Mouse (Mus musculus): ENCODE data around the gene Pard3b. TPM values are rescaled to one million over a fixed set of nuclear protein-coding genes. Genes with fewer than 3 reads are reported as not detected.

Gene Pard3b
- total RNA-seq, 2 experiments from 2014 or later = 11.4 to 15.0 TPM

DNA sequence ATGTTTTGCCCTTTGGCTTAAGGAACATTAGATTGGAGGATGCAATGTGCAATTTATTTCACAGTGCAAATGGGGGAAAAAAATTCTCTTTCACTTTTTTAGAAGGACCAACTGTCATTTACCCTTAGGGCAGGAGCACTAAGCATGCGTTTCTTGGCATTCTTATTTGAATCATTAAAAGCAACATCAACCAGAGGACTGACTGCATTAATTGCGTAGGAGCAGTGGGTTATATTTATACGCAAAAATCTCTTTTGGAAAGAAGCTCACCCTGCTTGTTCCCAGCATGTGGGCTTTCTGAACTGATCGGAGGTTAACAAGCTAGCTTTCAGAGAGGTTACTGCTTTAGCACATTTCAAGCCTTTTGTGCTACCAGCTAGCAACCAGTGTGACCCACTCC lies 705.7 kb downstream of the Pard3b start:
- no peak for DNase-seq
- intact Hi-C loops (cut with DNase I) = no loop called here

DNA sequence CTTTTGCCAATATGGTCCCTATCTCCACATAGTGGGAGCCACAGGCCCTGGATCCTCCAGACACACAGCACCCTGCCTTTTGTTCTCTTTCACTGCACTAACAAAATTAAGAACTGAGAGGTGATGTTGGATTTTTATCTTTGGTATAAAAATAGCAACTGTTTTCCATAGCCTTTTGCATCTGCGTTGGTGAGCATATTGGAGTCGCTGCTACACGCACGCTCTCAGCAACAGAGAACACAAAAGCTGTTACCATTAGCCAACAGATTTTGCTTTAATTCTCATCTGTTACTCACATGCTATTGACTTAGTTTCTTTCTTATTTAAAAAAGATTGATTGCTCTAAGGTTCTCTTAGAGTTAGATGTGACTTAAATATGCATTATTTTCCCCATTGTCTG lies 709.7 kb downstream of the Pard3b start:
- DNase-seq = no peak
- intact Hi-C loops (cut with DNase I) = no loop called here

DNA sequence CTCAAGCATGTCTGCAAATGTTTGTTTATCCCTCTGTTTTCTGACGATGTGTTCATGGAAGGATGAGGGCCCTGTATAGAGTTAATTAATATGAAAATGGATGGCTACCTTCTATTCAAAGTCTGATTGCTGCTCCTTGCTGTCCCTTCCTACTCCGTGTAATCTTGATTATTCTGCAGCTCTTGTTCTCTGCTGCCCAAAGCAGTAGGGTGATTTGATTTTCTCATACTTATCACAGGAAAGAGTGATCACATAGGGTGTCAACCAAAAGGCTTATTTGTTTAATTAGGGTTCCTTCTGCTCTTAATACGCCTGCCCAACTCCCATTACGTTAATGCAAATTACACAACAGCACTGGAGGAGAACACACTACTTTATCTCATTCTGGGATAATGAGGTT lies 716.9 kb downstream of the Pard3b start:
- no peak for DNase-seq

DNA sequence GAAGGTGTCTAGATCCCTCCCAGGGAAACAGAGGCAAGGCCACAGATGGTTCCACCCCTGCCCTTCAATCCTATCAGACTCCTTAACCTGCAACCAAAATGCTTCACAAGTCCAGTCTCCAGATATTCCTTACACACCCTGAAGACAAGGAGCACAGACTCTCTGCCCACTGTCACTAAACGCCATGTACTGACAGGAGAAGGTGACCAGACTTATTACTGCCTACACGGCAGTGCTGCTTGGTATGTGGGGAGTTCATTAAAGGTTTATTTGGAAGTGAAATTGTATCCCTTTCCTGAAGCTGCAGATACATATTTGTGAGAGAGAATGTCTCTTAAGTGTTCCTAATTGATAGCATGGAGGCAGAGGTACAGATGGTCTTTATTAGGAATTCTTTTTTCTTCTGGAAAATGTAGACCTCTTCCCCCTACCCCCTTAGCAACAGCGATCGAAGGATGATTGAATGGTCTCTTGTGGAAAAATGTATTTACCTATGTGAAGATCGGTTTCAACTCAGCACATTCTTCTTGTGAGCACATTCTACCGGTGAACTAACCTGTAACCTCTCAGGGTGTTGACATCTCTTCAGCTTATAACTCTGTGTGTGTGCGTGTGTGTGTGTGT lies 735.9 kb downstream of the Pard3b start:
- intact Hi-C loops (cut with DNase I) = no loop called here
- DNase-seq = no peak

More for the DNA sequence above, 716.9 kb downstream of the Pard3b start:
- intact Hi-C loops (cut with DNase I) = no loop called here

DNA sequence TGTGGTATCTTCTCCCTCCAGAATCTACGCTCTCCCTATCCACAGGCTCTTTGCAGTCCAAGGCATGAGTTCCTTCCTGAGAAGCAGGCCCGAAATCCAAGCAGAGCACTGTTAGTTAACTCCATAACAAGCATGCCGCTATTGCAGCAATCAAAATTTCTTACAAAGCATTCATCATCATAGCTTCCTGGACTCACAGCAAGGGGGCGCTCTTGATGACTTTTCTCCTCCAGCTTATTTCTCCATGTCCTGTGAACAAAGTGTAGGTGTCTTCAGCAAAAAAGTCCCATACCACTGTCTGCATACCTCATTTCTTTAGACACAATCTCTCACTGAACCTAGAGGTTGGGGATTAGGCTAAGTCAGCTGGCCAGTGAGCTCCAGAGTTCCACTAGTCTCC lies 739.7 kb downstream of the Pard3b start:
- DNase-seq = no peak
- intact Hi-C loops (cut with DNase I) = no loop called here

DNA sequence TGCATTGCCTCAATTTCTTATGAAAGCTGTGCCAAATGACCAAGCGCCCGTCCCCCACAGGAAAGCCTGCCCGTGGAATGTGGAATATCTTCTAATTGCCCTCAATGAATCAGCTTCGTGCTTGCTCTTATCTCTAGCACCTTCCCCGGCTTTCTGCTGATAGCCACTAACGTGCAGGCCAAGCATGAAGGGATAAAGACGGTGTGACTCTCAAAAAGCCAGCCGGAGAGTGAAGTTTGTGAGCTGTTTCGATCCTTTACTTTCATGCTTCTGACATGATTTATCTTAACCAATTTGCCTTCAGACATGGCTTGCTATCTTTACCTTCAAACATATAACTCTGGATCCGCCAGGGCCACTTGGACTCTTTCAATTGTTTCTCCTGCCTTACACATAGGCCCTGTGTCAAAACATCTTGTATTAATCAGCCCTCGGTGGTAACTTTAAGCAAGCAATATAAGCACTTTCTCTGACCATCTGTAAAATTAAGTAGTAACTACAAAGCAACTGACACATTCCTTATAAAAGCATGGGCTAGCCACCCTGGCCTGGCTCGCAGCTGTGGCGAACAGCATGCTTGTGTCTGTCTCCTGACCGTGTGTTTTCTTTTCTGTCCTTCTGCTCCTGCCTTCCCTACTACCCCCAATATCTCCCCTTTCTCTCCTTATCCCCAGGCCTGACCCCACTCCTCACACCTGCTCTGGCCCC lies 744.3 kb downstream of the Pard3b start:
- intact Hi-C loops (cut with DNase I) = no loop called here
- peak; percentile 4 to 10 for DNase-seq

DNA sequence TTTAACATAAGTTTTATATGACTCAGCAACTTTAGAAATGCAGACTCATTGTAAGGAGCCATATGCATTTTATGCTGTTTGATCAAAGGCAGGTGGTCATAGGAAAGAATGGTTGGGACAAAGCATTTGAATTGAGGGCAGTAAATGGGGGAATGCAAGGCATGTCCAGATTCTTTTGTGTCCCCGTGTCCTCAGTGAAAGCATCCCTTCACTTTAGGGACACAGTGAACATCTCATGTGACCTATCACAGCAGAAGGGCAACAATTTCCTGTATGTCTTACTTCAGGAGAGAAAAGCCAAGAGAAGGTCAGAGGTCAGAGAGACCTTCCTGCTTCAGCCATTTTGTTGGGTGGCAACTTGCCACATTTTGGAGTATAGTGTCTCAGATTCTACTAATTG lies 745.6 kb downstream of the Pard3b start:
- DNase-seq = no peak
- intact Hi-C loops (cut with DNase I) = no loop called here

DNA sequence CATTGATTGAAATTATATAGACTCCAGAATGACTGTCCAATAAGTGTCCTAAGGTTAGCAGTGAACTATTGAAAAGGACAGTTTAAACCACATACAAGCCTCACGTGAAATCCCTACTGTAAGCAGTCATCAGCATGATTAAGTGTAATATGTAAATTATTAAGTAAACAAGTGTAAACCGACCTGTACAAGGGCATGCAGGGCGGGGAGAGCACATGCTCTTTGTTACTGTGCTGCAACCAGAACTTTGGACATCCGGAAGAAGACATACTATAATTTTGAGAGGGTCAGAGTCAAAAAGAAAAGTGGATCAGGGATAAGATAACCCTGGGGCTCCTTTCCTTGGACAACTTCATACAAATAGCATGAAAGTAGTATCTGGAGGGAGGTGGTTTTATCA lies 749.4 kb downstream of the Pard3b start:
- no peak for DNase-seq
- intact Hi-C loops (cut with DNase I) = no loop called here

DNA sequence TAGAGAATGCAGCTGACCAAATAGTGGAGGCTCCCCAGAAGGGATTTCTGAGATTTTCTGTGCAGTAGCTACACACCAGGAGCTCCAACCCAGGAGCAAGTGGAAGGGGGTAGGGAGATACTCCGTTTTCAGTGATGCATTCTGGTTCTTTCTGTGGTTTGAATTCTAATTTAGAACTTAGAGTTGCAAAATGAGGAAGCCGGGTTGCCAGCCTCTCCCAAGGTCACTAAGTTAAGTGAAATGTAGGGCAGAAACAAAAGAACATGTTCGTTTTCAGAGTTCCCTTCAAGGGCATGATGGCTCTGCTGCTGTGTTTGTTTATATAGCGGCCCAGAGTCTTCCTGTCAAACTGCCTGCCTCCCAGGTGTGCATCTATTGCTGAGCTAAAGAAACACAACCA lies 754.2 kb downstream of the Pard3b start:
- DNase-seq = no peak
- intact Hi-C loops (cut with DNase I) = no loop called here

DNA sequence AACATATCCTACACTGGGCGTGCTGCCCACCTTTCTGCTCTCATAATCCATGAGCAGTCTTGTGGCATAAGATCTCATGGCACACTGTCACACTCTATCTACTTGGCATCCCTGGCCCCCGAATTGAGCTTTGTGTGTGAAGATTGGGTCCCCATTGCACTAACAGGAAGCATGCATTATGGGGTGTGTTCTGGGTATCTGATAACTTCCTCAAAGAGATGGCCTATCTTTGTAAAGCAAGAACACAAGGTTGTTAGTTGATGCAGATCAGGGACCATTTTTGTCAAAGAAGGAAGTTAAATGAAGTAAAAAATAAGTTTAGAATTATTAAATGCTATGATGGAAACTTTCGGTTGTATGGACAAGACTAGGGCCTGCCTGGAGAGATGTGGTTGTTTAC lies 755.9 kb downstream of the Pard3b start:
- no peak for DNase-seq
- intact Hi-C loops (cut with DNase I) = no loop called here

DNA sequence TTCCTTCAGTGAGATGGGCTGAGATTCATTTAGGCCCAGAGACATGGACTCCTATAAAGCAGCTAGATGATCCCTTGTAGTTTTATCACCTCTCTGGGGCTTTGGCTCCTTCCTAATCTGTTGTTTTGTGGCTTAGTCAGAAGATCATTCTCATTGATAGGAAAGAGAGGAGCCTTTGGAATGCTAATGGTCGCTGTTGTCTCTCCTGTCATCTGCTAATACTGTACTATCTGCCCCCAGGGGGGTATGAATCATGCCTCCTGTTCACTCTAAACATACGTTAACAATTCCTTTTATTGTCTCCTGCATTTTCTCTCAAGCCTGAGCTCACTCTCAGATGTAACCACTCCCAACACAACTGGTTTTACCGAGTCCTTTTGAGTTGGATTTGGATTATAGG lies 759.6 kb downstream of the Pard3b start:
- intact Hi-C loops (cut with DNase I) = no loop called here

DNA sequence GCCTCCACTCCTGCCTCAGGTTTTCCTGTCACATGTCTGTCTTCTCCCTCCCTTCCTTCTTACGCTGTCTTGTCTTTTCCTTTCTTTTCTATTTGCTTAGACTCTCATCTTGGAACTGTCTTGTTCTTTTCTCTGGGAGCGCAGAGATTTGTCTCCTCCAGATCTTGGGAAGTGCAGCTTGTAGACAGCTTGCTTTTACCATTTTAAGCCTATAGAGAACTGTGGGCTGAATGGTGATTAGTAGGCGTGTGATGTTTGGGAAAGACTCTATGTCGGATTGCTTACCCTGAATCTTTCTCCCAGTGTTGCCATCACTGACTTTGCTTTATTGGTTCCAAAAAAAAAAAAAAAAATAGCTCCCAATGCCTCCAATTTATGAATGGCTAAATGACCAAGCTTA lies 760.1 kb downstream of the Pard3b start:
- no peak for DNase-seq
- intact Hi-C loops (cut with DNase I) = no loop called here

More for the DNA sequence above, 759.6 kb downstream of the Pard3b start:
- DNase-seq = no peak

DNA sequence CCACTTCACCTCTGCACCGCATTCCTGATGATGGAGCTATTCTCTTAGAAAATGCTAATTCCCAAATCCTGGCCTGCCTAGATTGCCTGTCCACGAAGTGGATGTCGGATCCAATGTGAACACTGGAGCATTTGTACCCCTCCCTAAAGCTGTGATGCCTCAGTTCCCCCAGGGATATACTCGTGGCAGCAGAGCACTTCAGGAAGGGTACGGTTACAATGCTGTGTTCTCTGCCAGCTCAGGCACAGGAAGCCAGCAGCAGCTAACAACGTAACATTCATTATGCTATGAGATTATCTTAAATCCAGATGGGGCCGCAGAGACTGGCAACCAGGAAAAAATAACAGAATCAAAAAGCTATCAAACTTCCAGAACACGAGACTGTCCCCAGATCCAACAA lies 766.4 kb downstream of the Pard3b start:
- intact Hi-C loops (cut with DNase I) = loop anchor here (5.0 kb wide), 1 partner anchor 292 kb away; no protein-coding TSS in a partner anchor
- peak in 1 of 2 experiments; percentile 19 for DNase-seq

DNA sequence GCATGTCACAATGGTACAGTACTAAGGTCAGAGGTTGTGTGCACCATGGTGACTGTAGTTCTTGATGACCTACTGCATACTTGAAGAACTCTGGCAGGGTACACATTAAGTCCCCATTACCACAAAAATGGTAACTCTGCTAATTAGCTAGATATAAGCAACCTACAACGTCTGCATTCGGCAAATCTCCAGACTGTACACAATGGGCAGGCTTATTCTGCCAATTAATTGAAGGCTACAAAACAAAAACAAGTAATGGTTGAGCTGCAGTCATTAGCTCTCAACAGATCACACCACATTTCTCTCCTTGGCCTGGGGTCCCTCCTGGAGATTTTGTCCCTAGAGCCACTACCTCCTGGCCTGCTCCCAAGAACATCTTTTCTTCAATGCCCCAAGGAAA lies 772.7 kb downstream of the Pard3b start:
- intact Hi-C loops (cut with DNase I) = no loop called here
- no peak for DNase-seq

DNA sequence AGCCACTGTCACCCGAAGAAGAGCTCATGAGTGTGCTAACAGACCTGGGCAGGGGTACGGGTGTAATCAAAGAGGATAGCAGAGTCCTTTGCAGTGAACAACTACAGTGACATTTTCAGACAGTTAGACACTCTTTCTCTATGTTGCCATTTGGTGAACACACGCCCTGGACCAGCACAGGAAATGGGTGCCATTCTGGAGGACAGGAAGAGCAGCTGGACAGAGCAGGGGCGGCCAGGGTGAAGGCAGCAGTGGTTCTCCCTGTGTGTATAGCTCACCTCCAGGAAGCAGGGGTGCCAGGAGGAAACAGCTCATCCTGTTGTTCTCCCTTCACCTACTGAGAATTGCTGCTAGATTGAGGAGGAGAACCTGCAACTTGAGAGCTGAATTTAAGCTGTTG lies 773.4 kb downstream of the Pard3b start:
- intact Hi-C loops (cut with DNase I) = no loop called here
- no peak for DNase-seq

DNA sequence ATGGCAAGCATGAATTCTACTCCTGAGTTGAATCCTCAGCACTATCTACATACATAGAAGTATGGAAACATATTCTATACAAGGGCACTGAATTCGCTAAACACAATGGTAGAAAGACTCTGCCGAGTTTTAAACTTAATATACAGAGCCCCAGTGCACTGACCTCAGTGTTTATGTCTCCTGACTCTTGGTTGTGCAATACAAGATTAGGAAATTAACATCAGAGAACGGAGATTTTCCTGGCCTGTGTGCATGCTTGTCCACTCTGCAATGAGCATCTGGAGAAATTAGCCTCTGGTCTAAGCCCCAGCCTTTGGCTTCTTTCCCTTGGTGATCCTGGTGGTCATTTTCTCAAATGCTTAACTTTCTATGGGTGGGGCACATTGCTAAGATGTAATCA lies 774.4 kb downstream of the Pard3b start:
- intact Hi-C loops (cut with DNase I) = no loop called here

DNA sequence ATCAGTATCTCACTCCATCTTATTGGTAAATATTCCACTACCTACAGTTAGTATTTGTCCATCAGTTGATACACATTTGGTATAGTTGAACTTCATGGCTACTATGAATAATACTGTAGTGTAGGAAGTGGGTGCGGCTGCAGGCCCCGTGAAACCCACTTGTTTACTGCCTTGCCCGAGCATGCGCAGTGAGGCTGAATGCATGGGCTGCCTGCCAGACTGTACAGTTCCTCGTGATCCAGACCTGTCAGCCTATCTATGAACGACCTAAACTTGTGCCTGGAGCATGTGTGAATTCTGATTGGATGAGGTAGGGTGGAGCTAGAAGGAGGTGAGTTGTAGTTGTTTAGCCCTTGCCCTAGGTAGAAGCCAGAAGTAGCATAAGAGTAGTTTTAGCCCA lies 775.9 kb downstream of the Pard3b start:
- DNase-seq = no peak

More for the DNA sequence above, 774.4 kb downstream of the Pard3b start:
- DNase-seq = no peak

DNA sequence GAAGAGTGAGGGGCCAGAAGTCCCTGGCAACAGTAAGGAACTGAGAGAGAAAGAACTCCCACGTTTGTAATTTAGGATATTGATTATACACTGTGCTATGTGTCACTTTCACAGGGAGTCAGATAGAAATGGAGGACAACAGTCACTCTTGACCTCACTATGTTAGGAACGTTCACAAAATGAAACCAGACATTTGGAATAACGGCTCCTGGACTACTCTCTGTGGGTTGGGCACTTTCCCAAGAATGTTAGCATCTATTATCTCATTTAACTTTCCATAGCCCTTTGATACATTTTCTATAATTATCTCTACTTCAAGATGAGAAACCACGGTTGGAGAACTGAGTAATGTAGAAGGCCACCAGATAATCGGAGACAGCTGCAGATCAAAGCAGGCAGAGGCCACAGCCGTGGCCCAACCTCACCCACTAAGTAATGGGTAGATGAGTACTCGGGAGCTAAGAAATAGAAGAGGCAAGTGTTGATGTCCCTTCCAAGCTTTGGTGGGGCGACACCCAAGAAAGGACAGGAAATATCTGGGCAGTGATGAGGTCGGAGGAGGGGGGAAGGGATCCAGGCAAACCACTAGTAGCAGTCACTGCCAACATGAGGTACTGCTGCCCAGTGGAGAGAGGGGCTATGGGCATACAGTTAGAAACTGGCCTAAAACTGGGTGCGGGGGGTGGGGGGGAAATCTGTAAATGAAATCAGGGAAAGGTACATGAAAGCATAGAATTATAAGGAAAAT lies 778.2 kb downstream of the Pard3b start:
- no peak for DNase-seq
- intact Hi-C loops (cut with DNase I) = no loop called here

More for the DNA sequence above, 775.9 kb downstream of the Pard3b start:
- intact Hi-C loops (cut with DNase I) = no loop called here

DNA sequence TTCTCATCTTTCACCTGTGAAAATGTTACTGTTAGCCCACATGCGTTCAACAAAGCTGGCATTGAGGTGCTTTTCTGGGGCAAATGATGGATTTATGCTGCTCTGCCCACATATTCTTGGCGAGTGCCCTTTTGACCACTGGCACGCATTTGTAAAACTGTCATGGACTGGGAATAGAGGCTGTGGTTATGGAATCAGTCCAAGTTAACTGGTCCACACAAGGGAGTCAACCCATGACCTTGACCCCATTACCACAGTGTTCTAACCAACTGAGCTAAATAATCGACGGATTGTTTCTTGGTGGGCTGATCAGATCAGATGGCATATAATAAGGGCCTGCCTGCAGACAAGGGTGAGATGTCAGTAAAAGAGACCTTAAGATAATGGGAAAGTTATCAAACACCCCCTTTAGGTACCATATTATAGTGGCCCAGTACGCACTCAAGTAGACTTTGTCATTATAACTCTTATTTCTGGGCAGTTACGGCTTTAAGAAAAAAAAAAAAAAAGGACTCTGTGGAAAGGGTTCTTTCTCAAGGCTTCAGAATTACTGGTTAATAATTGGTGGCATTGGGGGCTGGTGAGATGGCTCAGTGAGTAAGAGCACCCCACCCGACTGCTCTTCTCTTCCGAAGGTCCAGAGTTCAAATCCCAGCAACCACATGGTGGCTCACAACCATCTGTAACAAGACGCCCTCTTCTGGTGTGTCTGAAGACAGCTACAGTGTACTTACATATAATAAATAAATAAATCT lies 784.4 kb downstream of the Pard3b start:
- DNase-seq = no peak
- intact Hi-C loops (cut with DNase I) = no loop called here

DNA sequence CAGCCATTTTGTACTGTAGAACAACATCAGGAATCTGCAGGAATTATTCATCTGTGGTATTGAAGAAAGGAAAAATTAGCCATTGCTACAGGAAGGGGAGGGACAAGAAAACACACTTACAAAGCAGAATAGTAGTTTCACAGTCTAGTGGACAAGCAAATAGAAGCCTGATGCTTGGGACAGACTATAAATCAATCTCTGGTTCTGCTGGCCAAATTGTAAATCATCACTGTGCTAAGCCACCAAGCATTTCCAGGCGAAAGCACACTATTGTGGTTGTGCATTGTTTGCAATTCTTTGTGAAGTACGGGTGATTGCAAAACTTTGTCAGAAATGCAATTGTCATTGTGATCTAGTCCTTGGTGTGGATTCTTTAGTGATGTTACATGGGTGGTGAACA lies 786.7 kb downstream of the Pard3b start:
- intact Hi-C loops (cut with DNase I) = no loop called here
- no peak for DNase-seq

DNA sequence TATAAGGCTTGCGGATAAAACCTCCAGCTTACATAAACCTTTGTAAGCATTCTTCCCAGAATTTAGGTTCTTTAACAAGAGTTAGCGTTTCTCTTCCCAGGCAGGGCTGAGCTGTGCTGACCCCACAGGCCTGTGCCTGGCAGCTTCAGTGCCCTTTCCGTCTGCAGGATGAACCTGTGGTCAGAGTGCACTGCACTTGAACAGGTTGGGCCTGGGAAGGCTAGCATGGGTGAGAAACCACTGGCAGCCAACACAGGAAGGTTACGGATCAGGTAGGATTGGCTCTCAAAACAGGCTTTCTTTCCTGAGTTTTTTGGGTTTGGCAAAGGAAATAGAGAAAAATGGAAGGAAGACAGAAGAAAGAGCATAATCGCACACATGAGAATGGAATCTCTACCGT lies 790.1 kb downstream of the Pard3b start:
- intact Hi-C loops (cut with DNase I) = no loop called here
- DNase-seq = no peak
